Mouse (Mus musculus): Measurements from ENCODE around the gene Mthfsd.

- TF ChIP-seq MAFK (IDR thresholded peaks at IDR 0.05; ENCODE audit: insufficient read depth, low read depth, low read length) (no peak), ZC3H11A (IDR thresholded peaks at IDR 0.05; ENCODE audit: borderline replicate concordance, low read depth, low read length) (no peak), ZNF384 (IDR thresholded peaks at IDR 0.05; ENCODE audit: low read depth, low read length) (no peak), CHD2 (IDR thresholded peaks at IDR 0.05; ENCODE audit: low read depth, low read length) (no peak), HCFC1 (IDR thresholded peaks at IDR 0.05; ENCODE audit: borderline replicate concordance, insufficient read depth, low read length) (no peak)
These were observed 16.5 kb upstream of the Mthfsd start for GRCm38 (mm10) chr8:121124547-121125239.
